Mouse (Mus musculus) lung, adult 2 months (tissue): ENCODE measurements around the gene Sbf2.

Experiments used
- CTCF ChIP-seq: fragments of 200-500 bp; IDR thresholded peaks from 2 replicates; pipeline ENCODE4 v1.5.1; 2011; ENCODE audit warnings: mild to moderate bottlenecking, low read length, control low read depth; ENCODE audit not compliant: insufficient read depth
- POLR2A ChIP-seq: fragments of 200-500 bp; IDR thresholded peaks from 2 replicates; pipeline ENCODE4 v1.6.1; 2011; ENCODE audit warnings: low read depth, mild to moderate bottlenecking, control low read depth, low read length, borderline replicate concordance; ENCODE audit errors: extremely low read depth

- TF ChIP-seq CTCF: peak; percentile 95
- 0 out of 2 replicates have a peak, but pooled peaks have one; percentile 10 for TF ChIP-seq POLR2A
Observed at GRCm38 (mm10) chr7:110265796-110266195, 348.9 kb downstream of the Sbf2 start.
